Mouse (Mus musculus): Measurements from ENCODE around the gene Ankrd13b.
"Not testable (repeated sequence)": the region's sequence is repeated elsewhere in the genome, so short reads cannot be mapped to it uniquely, and the experiment has no call there.

Gene Ankrd13b

GRCm38 (mm10) chr11:77489591-77490235, at the start of gene Ankrd13b:
Gene Ankrd13b (minus strand): TSS chr11:77489678.
- peak; percentile 80 for DNase-seq

GRCm38 (mm10) chr11:77532202-77532846, 42.8 kb upstream of the Ankrd13b start:
- no peak for DNase-seq

GRCm38 (mm10) chr11:77530862-77531261, 41.4 kb upstream of the Ankrd13b start:
- no peak for DNase-seq

- no peak for DNase-seq
Measured at GRCm38 (mm10) chr11:77529644-77530043, 40.2 kb upstream of the Ankrd13b start.

GRCm38 (mm10) chr11:77528420-77528819, 38.9 kb upstream of the Ankrd13b start:
- DNase-seq, result not testable (repeated sequence)

- no peak for DNase-seq
Measured at GRCm38 (mm10) chr11:77525804-77526486, 36.5 kb upstream of the Ankrd13b start.

- DNase-seq, result peak; percentile 74
Measured at GRCm38 (mm10) chr11:77520601-77521529, 31.4 kb upstream of the Ankrd13b start.

GRCm38 (mm10) chr11:77519043-77519442, 29.6 kb upstream of the Ankrd13b start, which contains the start of gene Gm10392:
Gene Gm10392 (minus strand): TSS chr11:77519198.
- peak; percentile 81 for DNase-seq

- DNase-seq, result no peak
Measured at GRCm38 (mm10) chr11:77518051-77518798, 28.7 kb upstream of the Ankrd13b start.

- no peak for DNase-seq
Measured at GRCm38 (mm10) chr11:77516553-77517425, 27.3 kb upstream of the Ankrd13b start.

GRCm38 (mm10) chr11:77515637-77516552, 26.4 kb upstream of the Ankrd13b start, which contains the start of gene Trp53i13:
Gene Trp53i13 (minus strand): TSS chr11:77515980.
- no peak for DNase-seq

GRCm38 (mm10) chr11:77514832-77515636, 25.6 kb upstream of the Ankrd13b start, which contains the start of gene Abhd15:
Gene Abhd15 (plus strand): TSS chr11:77515121.
- peak; percentile 89 for DNase-seq

GRCm38 (mm10) chr11:77514281-77514831, 24.9 kb upstream of the Ankrd13b start:
- no peak for DNase-seq

- peak; percentile 34 for DNase-seq
Measured at GRCm38 (mm10) chr11:77513811-77514170, 24.3 kb upstream of the Ankrd13b start.

- DNase-seq, result peak; percentile 89
Measured at GRCm38 (mm10) chr11:77512891-77513810, 23.7 kb upstream of the Ankrd13b start.

- no peak for DNase-seq
Measured at GRCm38 (mm10) chr11:77511336-77511735, 21.9 kb upstream of the Ankrd13b start.

All from lung, postnatal 36 days (tissue).